Mouse (Mus musculus): ENCODE measurements around the gene Hs6st3.

DNA sequence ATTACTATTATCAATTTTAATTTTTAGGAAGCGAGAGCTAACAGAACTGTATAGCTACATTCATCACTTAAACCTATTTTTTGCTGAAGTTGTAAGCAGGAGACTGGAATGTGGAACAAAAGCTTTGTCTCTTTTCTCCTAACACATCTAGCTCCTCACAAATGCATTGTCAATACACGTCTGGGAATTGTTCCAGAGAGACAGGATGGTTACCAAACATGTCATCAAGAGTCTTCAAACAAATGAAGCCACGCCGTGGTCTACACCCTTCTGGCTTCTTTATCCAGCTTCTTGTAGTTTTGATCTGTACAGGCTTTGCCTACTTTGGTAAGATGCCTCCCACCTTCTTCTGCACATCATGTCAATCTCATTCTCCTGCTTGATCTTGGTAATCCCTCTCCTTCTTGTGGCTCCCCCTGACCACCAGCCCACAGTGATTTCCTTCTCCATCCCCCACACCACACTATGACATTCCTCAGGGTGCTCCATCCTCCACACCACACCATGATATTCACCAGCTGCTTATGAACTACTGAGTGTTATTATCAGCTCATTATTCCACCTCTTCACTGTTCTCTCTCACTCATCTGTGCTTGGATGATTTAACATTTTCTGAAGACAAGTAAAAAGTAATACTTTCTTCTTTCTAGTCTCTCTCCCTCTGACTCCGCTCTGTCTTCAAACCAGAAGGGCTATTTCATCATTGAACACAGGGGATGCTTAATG lies 351.0 kb downstream of the Hs6st3 start:
- TF ChIP-seq CTCF (IDR thresholded peaks at IDR 0.05; ENCODE audit: extremely low read depth, insufficient read depth, low read length) (no peak), POLR2A (IDR thresholded peaks at IDR 0.05; ENCODE audit: extremely low read depth, insufficient read depth, low read length) (no peak)

Data from cortical plate, adult 2 months (tissue).